Mouse (Mus musculus) left cerebral cortex, postnatal 4 days (tissue): ENCODE results near the gene Tepp. TPM values are rescaled to one million over a fixed set of nuclear protein-coding genes. Genes with fewer than 3 reads are reported as not detected.

Experiments
- DNase-seq: peaks from one replicate; pipeline ENCODE4 v3.0.0-alpha.2; 2022
- intact Hi-C: fragments of 180-260 bp; cut with DNase I; formaldehyde crosslinking; loops from one replicate; pipeline ENCODE4 v1.15.1; 2025
- total RNA-seq, 2 experiments: library from RNA; stranded (reverse); gene quantifications; 2 replicates each; pipeline ENCODE4 v1.2.3; 2021

Gene Tepp
- total RNA-seq, 2 experiments from 2014 or later, result 3.5 to 4.2 TPM

DNA sequence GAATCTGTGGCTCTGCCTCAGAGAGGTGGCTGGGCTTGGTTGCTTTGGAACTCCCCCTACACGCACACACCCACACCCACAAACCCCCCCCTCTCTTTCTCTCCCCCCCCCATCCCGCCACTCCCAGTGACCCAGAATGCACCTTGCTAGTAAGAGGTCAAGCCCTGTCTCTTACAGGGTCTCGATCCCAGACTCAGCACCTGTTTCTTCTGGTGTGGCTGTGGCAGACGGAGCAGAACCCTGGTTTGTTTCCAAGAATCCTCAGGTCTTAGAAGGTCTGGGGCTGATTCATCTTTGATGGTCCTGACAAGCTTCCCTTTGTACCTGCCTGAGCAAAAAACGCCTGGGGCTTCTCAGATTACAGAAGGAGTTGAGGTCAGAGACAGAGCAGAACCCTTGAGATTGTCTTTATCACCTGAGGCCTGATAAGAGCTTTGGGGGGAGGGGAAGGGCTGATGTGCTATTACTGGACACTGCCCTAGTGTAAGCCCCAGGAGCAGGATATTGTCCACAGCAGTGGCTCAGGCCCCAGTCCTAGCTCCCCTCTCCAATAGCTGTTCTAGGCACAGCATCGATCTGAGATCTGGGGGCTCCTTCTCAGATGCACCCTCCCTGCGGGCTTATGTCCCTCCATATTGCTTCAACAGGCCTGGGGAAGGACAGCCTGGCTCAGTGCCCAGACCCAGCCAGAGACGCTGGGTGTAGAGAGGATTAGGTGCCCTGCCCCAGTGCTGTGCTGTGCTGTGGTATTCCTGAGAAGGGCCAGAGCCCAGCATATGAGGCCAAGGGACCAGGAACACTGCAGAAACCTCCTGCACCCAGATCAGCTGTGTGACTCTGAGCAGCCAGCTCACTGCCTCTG, 48.4 kb downstream of the Tepp start:
- peak; percentile 36 for DNase-seq
- intact Hi-C loops, result no loop called here

DNA sequence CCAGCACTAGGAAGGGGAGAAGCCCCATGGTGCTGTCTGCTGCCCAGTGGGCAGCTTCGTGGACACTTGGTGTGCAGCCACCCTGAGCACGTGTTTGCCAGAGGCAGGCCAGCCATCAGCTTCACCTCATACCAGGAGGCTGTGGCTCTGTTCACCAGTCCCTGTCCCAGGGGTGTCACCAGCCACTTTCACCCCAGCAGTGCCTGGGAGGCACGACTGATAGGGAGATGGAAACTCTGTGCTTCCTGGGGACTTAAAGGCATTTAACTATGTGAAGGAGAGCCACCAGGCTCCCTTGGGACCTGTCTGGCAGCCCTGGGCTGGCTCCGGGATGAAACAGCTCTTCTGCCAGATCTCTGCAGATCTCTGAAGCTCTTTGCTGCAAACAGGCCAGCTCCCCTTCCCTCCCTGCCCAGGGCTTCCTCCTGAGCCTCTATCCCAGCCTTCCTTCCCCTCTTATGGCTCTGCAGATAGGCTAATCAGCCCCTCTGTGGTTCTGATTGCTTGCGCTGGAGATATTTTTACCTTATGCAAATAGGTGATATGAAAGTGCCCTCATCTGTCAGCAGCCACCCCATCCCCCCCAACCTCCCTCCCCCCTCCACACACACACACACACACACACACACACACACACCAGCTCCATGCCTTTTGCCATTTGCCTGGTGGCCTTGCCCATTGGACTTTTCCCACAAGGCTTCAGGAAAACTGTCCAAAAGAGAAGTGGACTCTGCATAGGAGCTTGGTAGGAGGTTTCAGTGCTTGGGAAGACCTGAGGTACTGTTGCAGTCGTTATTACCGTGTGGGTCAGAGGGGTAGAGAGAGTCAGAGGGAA, 50.0 kb downstream of the Tepp start:
- intact Hi-C loops, result no loop called here

GRCm38 (mm10) chr8:95361016-95361341, 50.6 kb downstream of the Tepp start:
- intact Hi-C loops, result no loop called here
- DNase-seq, result no peak

More for the DNA sequence above, 50.0 kb downstream of the Tepp start:
- DNase-seq, result peak; percentile 63

GRCm38 (mm10) chr8:95362272-95362671, 51.9 kb downstream of the Tepp start:
- no peak for DNase-seq
- intact Hi-C loops, result no loop called here

- DNase-seq, result no peak
- intact Hi-C loops, result no loop called here
Observed at GRCm38 (mm10) chr8:95363849-95364248, 53.5 kb downstream of the Tepp start.

GRCm38 (mm10) chr8:95369581-95370326, 59.4 kb downstream of the Tepp start:
- intact Hi-C loops, result no loop called here
- no peak for DNase-seq

DNA sequence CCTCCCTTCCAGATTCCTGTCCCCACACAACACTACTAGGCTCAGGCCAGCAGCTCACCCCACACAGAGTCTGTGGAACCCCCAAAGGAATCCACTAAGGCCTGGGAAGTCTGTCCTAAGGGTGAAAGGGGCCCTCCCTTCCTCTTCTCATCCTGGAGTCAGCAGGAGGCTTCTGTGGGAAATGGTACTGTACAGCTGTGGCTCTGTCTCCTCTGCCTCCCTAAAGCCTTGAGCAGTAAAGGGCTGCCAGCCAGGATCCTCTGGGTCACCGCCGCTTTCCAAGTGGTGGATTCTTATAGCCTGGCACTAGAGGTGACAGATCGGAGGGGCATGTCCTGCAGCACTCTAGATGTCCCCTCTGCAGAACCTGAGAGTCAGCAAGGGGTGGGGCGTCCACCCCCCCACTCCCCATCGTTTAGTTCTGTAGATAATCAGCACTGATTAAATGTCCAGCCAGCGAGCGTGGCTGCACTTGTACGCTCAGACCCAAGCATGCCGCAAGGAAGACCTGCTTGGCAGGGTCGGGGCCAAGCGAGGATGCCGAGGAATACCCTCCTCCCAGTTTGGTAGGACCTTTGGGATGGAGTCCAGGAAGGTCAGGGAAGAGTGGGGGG, 63.1 kb downstream of the Tepp start:
- DNase-seq, result no peak
- intact Hi-C loops, result no loop called here

DNA sequence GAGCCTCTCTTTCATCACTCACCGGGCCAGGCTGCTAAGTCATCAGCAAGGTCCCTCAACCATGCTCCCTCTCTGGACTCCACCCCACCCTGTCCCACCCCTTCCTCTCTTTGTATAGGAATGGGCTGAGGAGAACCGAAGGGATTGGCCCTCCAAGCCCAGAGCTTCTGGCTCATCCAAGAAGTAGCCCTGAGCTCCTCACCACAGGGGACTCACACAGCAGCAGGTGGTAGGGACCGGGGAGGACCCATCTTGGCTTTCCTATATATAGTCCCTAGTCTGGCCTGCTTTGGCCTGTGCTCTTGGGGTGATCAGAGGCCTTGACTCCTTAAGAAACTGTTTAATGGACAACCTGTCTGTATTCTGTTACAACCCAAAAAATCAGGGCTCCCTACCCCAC, 64.1 kb downstream of the Tepp start:
- DNase-seq, result no peak
- intact Hi-C loops, result no loop called here

DNA sequence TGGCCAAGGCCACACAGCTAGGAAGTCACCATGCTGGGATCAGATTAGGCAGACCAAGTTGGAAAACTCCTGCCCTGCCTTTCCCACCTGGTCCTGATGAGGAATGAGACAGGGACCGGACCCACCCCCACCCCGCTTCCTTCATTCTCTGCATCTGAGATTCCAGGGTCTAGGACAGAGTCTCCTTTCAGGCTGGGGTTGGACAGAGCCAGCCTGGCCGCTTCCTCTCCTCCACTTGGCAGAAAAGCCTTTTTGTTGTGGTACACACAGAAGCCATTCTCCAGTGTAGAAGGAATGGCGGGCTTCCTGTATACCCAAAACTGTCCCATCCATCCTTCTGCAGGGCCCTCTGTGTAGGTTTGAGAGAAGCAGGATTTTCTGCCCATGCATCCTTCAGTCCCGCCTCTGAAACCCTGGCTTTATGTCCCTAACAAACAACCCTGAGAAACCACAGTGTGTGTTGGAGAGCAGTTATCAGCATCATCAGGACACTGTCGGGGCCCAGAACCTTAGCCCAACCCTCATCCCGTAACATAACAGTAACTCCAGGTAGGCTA, 65.1 kb downstream of the Tepp start:
- intact Hi-C loops, result no loop called here
- DNase-seq, result no peak

Other genes with a start within 250 kb of the Tepp start
- gene Katnb1, start 229.4 kb upstream of the Tepp start, total RNA-seq, result 10 to 100 TPM; 49.9 to 52.4 TPM
- gene Kifc3, start 107.8 kb upstream of the Tepp start, total RNA-seq, result 10 to 100 TPM; 63.7 to 65.7 TPM
- under 1 TPM; 0.42 to 0.58 TPM for gene Cngb1, start 4.0 kb upstream of the Tepp start, total RNA-seq
- gene Zfp319, start 21.4 kb downstream of the Tepp start, total RNA-seq, result 10 to 100 TPM; 26.8 to 29.6 TPM
- gene Usb1, start 21.7 kb downstream of the Tepp start, total RNA-seq, result 10 to 100 TPM; 26.5 to 32.8 TPM
- 10 to 100 TPM; 40.0 to 44.2 TPM for gene Mmp15, start 41.7 kb downstream of the Tepp start, total RNA-seq
- 10 to 100 TPM; 67.5 to 67.7 TPM for gene Cfap20, start 124.3 kb downstream of the Tepp start, total RNA-seq
- 10 to 100 TPM; 81.1 to 93.5 TPM for gene Csnk2a2, start 179.5 kb downstream of the Tepp start, total RNA-seq
- gene Ccdc113, start 223.5 kb downstream of the Tepp start, total RNA-seq, result 1 to 10 TPM in 1 of 2 experiments, under 1 TPM in 1; 0.60 to 1.0 TPM